Mouse (Mus musculus) midbrain, embryonic 14.5 days (tissue): Measurements from ENCODE around the gene Plekha6. TPM values are rescaled to one million over a fixed set of nuclear protein-coding genes. Genes with fewer than 3 reads are reported as not detected.
A peak's percentile ranks its signal among the peaks of the same experiment; 100 is the strongest.

Experiments used
- ATAC-seq: fragments of 200-750 bp; cut with Nextera tagmentation; 2 replicates; pipeline ENCODE4 v1.8.0; 2017; ENCODE audit warnings: moderate number of reproducible peaks, moderate library complexity; ENCODE audit not compliant: low FRiP score, low TSS enrichment
- DNase-seq: peaks from one replicate; pipeline ENCODE4 v3.0.0-alpha.2; 2015
- H3K27ac ChIP-seq: fragments of 300-500 bp; sonication (generic); replicated peaks from 2 replicates; pipeline ENCODE4 v1.5.1; 2014; ENCODE audit warnings: mild to moderate bottlenecking, low read depth, low read length, moderate library complexity
- H3K27me3 ChIP-seq: fragments of 300-500 bp; sonication (generic); 2 replicates; pipeline ENCODE4 v1.6.1; 2014; ENCODE audit warnings: low read length, control low read depth, mixed read lengths; ENCODE audit not compliant: control insufficient read depth, insufficient read depth
- H3K36me3 ChIP-seq: fragments of 300-500 bp; sonication (generic); 2 replicates; pipeline ENCODE4 v1.6.1; 2014; ENCODE audit warnings: low read length, control low read depth; ENCODE audit not compliant: control insufficient read depth, insufficient read depth
- H3K4me1 ChIP-seq: fragments of 300-500 bp; sonication (generic); 2 replicates; pipeline ENCODE4 v1.6.1; 2014; ENCODE audit warnings: mild to moderate bottlenecking, antibody characterized with exemption, low read length, control low read depth; ENCODE audit not compliant: control insufficient read depth, insufficient read depth
- H3K4me2 ChIP-seq: fragments of 300-500 bp; sonication (generic); 2 replicates; pipeline ENCODE4 v1.6.1; 2014; ENCODE audit warnings: mild to moderate bottlenecking, low read length, moderate library complexity
- H3K4me3 ChIP-seq: fragments of 300-500 bp; sonication (generic); replicated peaks from 2 replicates; pipeline ENCODE4 v1.5.1; 2014; ENCODE audit warnings: low read depth, low read length
- H3K9ac ChIP-seq: fragments of 300-500 bp; sonication (generic); replicated peaks from 2 replicates; pipeline ENCODE4 v1.6.1; 2014; ENCODE audit warnings: mild to moderate bottlenecking, low read length, moderate library complexity
- H3K9me3 ChIP-seq: fragments of 300-500 bp; sonication (generic); 2 replicates; pipeline ENCODE4 v1.6.1; 2016; ENCODE audit warnings: low read length, control low read depth, mixed read lengths; ENCODE audit not compliant: control insufficient read depth
- WGBS: fragments of 180-500 bp; shearing (Covaris S2); extraction: QIAGEN DNeasy Blood & Tissue Kit; methylation state at CpG from one replicate; pipeline ENCODE4 v1.1.7; 2014; 5-methylcytosine and 5-hydroxymethylcytosine counted together
- polyA plus RNA-seq: library from polyadenylated mRNA; unstranded; fragments of >200 nt; fragmentation: Nextera tagmentation; extraction: Ambion mirVana; gene quantifications from 2 replicates; pipeline ENCODE4 v1.2.1, GENCODE M21; 2014

The Plekha6 gene
- polyA plus RNA-seq, 1 experiment from 2014 or later: 25.4 TPM

DNA sequence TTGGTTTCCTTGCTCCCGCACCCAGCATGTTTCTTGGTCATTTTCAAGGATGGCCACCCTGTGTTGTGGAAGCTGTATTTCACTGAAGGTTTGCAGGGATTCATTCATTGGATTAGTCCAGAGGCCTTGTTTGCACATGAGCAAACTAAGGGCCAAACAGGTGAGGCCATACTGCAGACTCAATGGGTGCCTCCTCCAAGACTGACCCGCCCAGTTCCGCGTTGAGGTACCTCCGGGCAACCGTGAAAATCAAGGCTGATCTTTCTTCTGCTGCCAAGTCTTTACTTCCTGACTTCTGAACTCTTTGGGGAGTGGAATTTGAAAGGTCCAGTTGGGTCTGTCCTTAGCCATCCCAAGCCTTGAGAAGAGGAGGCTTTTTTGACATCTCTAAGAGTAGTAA lies 90.2 kb downstream of the Plekha6 start:
- H3K4me3 ChIP-seq: no peak overlapping the region
- no peak for DNase-seq
- H3K27ac ChIP-seq: 0 out of 2 replicates have a peak overlapping the region, but pooled peaks have one; percentile 37
- H3K27me3 ChIP-seq: no peaks in the 10 kb centered on the region
- H3K9ac ChIP-seq: no peak overlapping the region; the same call in 1 of the 2 replicates
- WGBS: 89% methylated on average over 6 of the region's 6 CpGs
- ATAC-seq: no peak
- no peaks in the 10 kb centered on the region for H3K36me3 ChIP-seq
- no peaks in the 10 kb centered on the region for H3K9me3 ChIP-seq
- no peak overlapping the region for H3K4me2 ChIP-seq
- H3K4me1 ChIP-seq: peaks cover 42% of the 10 kb centered on the region

- peaks cover 42% of the 10 kb centered on the region for H3K4me1 ChIP-seq
- ATAC-seq: no peak
Observed at GRCm38 (mm10) chr1:133254856-133255764, 91.1 kb downstream of the Plekha6 start.

GRCm38 (mm10) chr1:133255776-133256175 lies 91.8 kb downstream of the Plekha6 start:
- no peak overlapping the region for H3K4me3 ChIP-seq
- WGBS: 55% methylated on average over 5 of the region's 5 CpGs
- peaks cover 12% of the 10 kb centered on the region for H3K36me3 ChIP-seq
- ATAC-seq: no peak
- no peak for DNase-seq
- H3K27ac ChIP-seq: peak overlapping the region; percentile 45; the same call in 1 of the 2 replicates
- H3K4me1 ChIP-seq: peaks cover 42% of the 10 kb centered on the region
- H3K27me3 ChIP-seq: no peaks in the 10 kb centered on the region
- no peak overlapping the region for H3K4me2 ChIP-seq
- H3K9ac ChIP-seq: no peak overlapping the region
- H3K9me3 ChIP-seq: no peaks in the 10 kb centered on the region

More at GRCm38 (mm10) chr1:133254856-133255764, 91.1 kb downstream of the Plekha6 start:
- no peak overlapping the region for H3K4me3 ChIP-seq
- DNase-seq: peak; percentile 31
- H3K36me3 ChIP-seq: peaks cover 6% of the 10 kb centered on the region
- H3K27ac ChIP-seq: peak overlapping the region; percentile 45; the same call in 1 of the 2 replicates
- WGBS: 52% methylated on average over 9 of the region's 9 CpGs
- no peaks in the 10 kb centered on the region for H3K9me3 ChIP-seq
- H3K27me3 ChIP-seq: no peaks in the 10 kb centered on the region
- H3K4me2 ChIP-seq: no peak overlapping the region
- H3K9ac ChIP-seq: no peak overlapping the region

- no peaks in the 10 kb centered on the region for H3K9me3 ChIP-seq
- WGBS: 82% methylated on average over 8 of the region's 8 CpGs
- H3K27ac ChIP-seq: peak overlapping the region; percentile 45; the same call in 1 of the 2 replicates
- ATAC-seq (no peak), DNase-seq (no peak)
- no peak overlapping the region for H3K4me3 ChIP-seq
- no peaks in the 10 kb centered on the region for H3K27me3 ChIP-seq
- no peak overlapping the region for H3K9ac ChIP-seq
- H3K36me3 ChIP-seq: peaks cover 14% of the 10 kb centered on the region
- H3K4me2 ChIP-seq: no peak overlapping the region
- peaks cover 39% of the 10 kb centered on the region for H3K4me1 ChIP-seq
Observed at GRCm38 (mm10) chr1:133256347-133256746, 92.3 kb downstream of the Plekha6 start.

- Histone ChIP-seq H3K27ac (no peak overlapping the region), H3K27me3 (no peaks in the 10 kb centered on the region), H3K36me3 (peaks cover 30% of the 10 kb centered on the region), H3K4me2 (no peak overlapping the region), H3K9ac (no peak overlapping the region), H3K4me1 (peaks cover 27% of the 10 kb centered on the region), H3K9me3 (no peaks in the 10 kb centered on the region), H3K4me3 (no peak overlapping the region)
- ATAC-seq: no peak
- DNase-seq: no peak
- 66% methylated on average over 6 of the region's 6 CpGs for WGBS
Observed at GRCm38 (mm10) chr1:133258694-133259093, 94.7 kb downstream of the Plekha6 start.

- Histone ChIP-seq H3K9me3 (no peaks in the 10 kb centered on the region), H3K4me1 (peaks cover 17% of the 10 kb centered on the region), H3K4me3 (no peak overlapping the region), H3K9ac (no peak overlapping the region), H3K27ac (no peak overlapping the region), H3K4me2 (no peak overlapping the region), H3K27me3 (no peaks in the 10 kb centered on the region), H3K36me3 (peaks cover 59% of the 10 kb centered on the region)
- 93% methylated on average over 6 of the region's 6 CpGs for WGBS
- DNase-seq: no peak
- no peak for ATAC-seq
Observed at GRCm38 (mm10) chr1:133262628-133263027, 98.6 kb downstream of the Plekha6 start.

GRCm38 (mm10) chr1:133263134-133263533 lies 99.1 kb downstream of the Plekha6 start:
- Histone ChIP-seq H3K27ac (no peak overlapping the region), H3K27me3 (no peaks in the 10 kb centered on the region), H3K9ac (no peak overlapping the region), H3K4me1 (peaks cover 18% of the 10 kb centered on the region), H3K4me2 (no peak overlapping the region), H3K36me3 (peaks cover 59% of the 10 kb centered on the region), H3K9me3 (no peaks in the 10 kb centered on the region), H3K4me3 (no peak overlapping the region)
- ATAC-seq (no peak), DNase-seq (no peak)
- 92% methylated on average over 7 of the region's 7 CpGs for WGBS

GRCm38 (mm10) chr1:133264367-133264766 lies 100.4 kb downstream of the Plekha6 start:
- H3K27ac ChIP-seq: no peak overlapping the region
- ATAC-seq (no peak), DNase-seq (peak; percentile 43)
- peaks cover 61% of the 10 kb centered on the region for H3K36me3 ChIP-seq
- H3K4me2 ChIP-seq: no peak overlapping the region
- WGBS: 59% methylated on average over 12 of the region's 12 CpGs
- no peak overlapping the region for H3K9ac ChIP-seq
- peaks cover 20% of the 10 kb centered on the region for H3K4me1 ChIP-seq
- H3K9me3 ChIP-seq: no peaks in the 10 kb centered on the region
- no peak overlapping the region for H3K4me3 ChIP-seq
- no peaks in the 10 kb centered on the region for H3K27me3 ChIP-seq
